Mouse (Mus musculus): ENCODE measurements around the gene Hist1h1b. TPM values are rescaled to one million over a fixed set of nuclear protein-coding genes. Genes with fewer than 3 reads are reported as not detected.
"Not testable (repeated sequence)": the region's sequence is repeated elsewhere in the genome, so short reads cannot be mapped to it uniquely, and the experiment has no call there.

The Hist1h1b gene
- polyA plus RNA-seq, 1 experiment from 2014 or later, result 20.4 TPM

DNA sequence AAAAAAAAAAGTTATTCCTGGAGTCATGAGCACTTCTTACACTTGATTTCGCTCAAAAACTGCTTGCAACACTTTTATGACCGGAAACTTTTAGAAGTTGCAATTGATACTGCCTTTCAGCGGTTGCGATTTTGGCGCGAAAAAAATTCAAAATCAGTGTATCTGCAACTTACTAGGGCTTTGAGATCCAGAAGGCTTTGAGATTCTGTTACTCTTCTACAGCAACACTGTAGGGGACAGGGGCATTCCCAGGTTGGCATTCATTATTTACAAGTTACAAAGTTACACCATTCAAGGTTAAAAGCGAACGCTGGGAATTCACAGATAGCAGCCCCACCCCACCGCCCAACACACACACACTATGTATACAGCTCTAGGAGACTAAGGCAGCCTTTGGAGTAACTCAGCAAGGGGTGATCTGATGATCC, 3.3 kb upstream of the Hist1h1b start:
- peaks cover 23% of the 10 kb centered on the region for H3K4me1 ChIP-seq (replicated peaks; ENCODE audit: control insufficient read depth, insufficient read depth, low read length)
- ATAC-seq (replicated peaks; ENCODE audit: low FRiP score), result no peak
- 4% methylated on average over 9 of the region's 9 CpGs for WGBS

GRCm38 (mm10) chr13:21783255-21783617, 2.8 kb upstream of the Hist1h1b start, which contains the start of gene Hist1h3i:
Hist1h3i (minus strand) TSS chr13:21783370.
- Histone ChIP-seq H3K9ac (ENCODE audit: low read depth, low read length) (peak within 1 kb of the TSS; percentile 79), H3K36me3 (ENCODE audit: control insufficient read depth, insufficient read depth, low read length) (no peaks in the 10 kb centered on the region), H3K4me2 (peak within 1 kb of the TSS; percentile 79), H3K9me3 (ENCODE audit: control insufficient read depth, low read length) (no peaks in the 10 kb centered on the region), H3K4me3 (ENCODE audit: low read depth, low read length) (peak within 1 kb of the TSS; percentile 44), H3K27me3 (replicated peaks; ENCODE audit: control insufficient read depth, insufficient read depth, low read length) (no peaks in the 10 kb centered on the region), H3K4me1 (replicated peaks; ENCODE audit: control insufficient read depth, insufficient read depth, low read length) (peaks cover 19% of the 10 kb centered on the region), H3K27ac (ENCODE audit: low read depth, low read length) (peak within 1 kb of the TSS; percentile 98)
- DNase-seq (ENCODE audit: low spot score) (peak; percentile 53), ATAC-seq (replicated peaks; ENCODE audit: low FRiP score) (peak; percentile 49)
- under 1% methylated on average over 13 of the region's 20 CpGs for WGBS

More for the DNA sequence above, 3.3 kb upstream of the Hist1h1b start:
- no peaks in the 10 kb centered on the region for H3K27me3 ChIP-seq (replicated peaks; ENCODE audit: control insufficient read depth, insufficient read depth, low read length)
- peak overlapping the region; percentile 98 for H3K27ac ChIP-seq (ENCODE audit: low read depth, low read length)
- DNase-seq (ENCODE audit: low spot score), result peak; percentile 74
- H3K4me2 ChIP-seq, result peak overlapping the region; percentile 62
- H3K4me3 ChIP-seq (ENCODE audit: low read depth, low read length), result peak overlapping the region; percentile 44
- H3K36me3 ChIP-seq (ENCODE audit: control insufficient read depth, insufficient read depth, low read length), result no peaks in the 10 kb centered on the region
- H3K9me3 ChIP-seq (ENCODE audit: control insufficient read depth, low read length), result no peaks in the 10 kb centered on the region
- H3K9ac ChIP-seq (ENCODE audit: low read depth, low read length), result peak overlapping the region; percentile 73

DNA sequence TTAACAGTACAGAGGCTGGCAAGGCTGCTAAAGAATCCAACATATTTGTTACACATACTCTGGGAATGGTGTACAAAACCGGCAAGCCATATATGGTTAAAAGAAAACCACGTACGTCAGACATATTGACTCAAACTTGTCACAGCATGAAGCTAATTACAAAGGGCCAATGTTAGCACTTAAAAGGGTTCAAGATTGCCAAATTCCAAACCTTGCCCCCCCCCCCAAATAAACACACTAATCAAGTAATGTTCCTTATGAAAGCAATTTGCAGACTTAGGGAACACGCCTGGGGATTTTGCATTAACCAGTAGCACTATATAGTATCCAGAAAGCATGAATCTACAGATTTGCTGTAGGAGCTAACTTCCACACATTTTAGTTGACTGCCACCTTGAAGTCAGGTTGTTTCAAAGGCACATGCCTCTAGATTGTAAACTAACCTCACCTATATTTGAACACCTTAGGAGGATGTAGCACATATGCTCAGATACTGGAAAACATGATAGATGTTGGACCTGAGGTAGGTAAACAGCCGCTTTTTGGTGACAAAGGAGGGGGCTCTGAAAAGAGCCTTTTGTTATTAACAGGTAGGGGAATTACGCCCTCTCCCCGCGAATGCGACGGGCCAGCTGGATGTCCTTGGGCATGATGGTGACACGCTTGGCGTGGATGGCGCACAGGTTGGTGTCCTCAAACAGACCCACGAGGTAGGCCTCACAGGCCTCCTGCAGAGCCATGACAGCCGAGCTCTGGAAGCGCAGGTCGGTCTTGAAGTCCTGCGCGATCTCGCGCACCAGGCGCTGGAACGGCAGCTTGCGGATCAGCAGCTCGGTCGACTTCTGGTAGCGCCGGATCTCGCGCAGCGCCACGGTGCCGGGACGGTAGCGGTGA, 2.2 kb upstream of the Hist1h1b start:
- not testable (repeated sequence) for H3K36me3 ChIP-seq (ENCODE audit: control insufficient read depth, insufficient read depth, low read length); H3K27me3 ChIP-seq (replicated peaks; ENCODE audit: control insufficient read depth, insufficient read depth, low read length); H3K9me3 ChIP-seq (ENCODE audit: control insufficient read depth, low read length)
- under 1% methylated on average over 14 of the region's 35 CpGs for WGBS
- DNase-seq (ENCODE audit: low spot score), result peak; percentile 58
- ATAC-seq (replicated peaks; ENCODE audit: low FRiP score), result peak; percentile 5; the same call in 1 of the 2 replicates
- Histone ChIP-seq H3K9ac (ENCODE audit: low read depth, low read length) (peak overlapping the region; percentile 79), H3K4me1 (replicated peaks; ENCODE audit: control insufficient read depth, insufficient read depth, low read length) (peaks cover 15% of the 10 kb centered on the region), H3K4me3 (ENCODE audit: low read depth, low read length) (peak overlapping the region; percentile 44), H3K4me2 (peak overlapping the region; percentile 79), H3K27ac (ENCODE audit: low read depth, low read length) (peak overlapping the region; percentile 98)

GRCm38 (mm10) chr13:21781639-21782038, 1.2 kb upstream of the Hist1h1b start:
- H3K4me1 ChIP-seq (replicated peaks; ENCODE audit: control insufficient read depth, insufficient read depth, low read length), result peaks cover 21% of the 10 kb centered on the region
- ATAC-seq (replicated peaks; ENCODE audit: low FRiP score) (no peak), DNase-seq (ENCODE audit: low spot score) (no peak)
- H3K27me3 ChIP-seq (replicated peaks; ENCODE audit: control insufficient read depth, insufficient read depth, low read length), result no peaks in the 10 kb centered on the region
- no peaks in the 10 kb centered on the region for H3K36me3 ChIP-seq (ENCODE audit: control insufficient read depth, insufficient read depth, low read length)
- no peaks in the 10 kb centered on the region for H3K9me3 ChIP-seq (ENCODE audit: control insufficient read depth, low read length)
- peak overlapping the region; percentile 52; the same call in 1 of the 2 replicates for H3K9ac ChIP-seq (ENCODE audit: low read depth, low read length)
- 75% methylated on average over 1 of the region's 1 CpGs for WGBS
- H3K27ac ChIP-seq (ENCODE audit: low read depth, low read length), result peak overlapping the region; percentile 100
- peak overlapping the region; percentile 12; the same call in 1 of the 2 replicates for H3K4me3 ChIP-seq (ENCODE audit: low read depth, low read length)
- peak overlapping the region; percentile 79 for H3K4me2 ChIP-seq

DNA sequence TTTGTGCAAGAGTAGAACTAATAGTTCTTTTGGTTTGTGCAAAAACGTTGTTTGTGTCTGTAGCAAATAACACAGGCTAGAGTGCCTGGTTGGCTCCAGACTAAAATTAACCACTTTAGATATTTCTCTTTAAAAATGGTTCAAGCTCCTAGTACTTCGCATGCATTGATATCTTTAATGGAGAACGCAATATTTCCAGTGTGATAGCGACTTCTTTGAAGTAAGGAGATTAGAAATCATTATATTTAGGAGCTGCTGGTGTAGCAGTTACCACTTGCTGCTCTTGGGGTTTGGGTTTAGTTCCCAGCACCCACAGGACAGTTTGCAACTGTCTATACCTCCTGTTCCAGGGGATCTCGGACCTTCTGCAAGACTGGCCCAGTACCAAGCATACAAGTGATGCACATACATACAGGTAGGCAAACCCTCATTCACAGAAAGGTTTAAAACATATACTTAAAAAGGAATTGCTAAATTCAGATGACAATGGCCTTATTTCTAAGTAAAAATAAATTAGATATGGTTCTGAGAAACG, 663 bp upstream of the Hist1h1b start:
- Histone ChIP-seq H3K4me2 (peak overlapping the region; percentile 94), H3K36me3 (ENCODE audit: control insufficient read depth, insufficient read depth, low read length) (no peaks in the 10 kb centered on the region), H3K27me3 (replicated peaks; ENCODE audit: control insufficient read depth, insufficient read depth, low read length) (no peaks in the 10 kb centered on the region), H3K9me3 (ENCODE audit: control insufficient read depth, low read length) (no peaks in the 10 kb centered on the region), H3K4me3 (ENCODE audit: low read depth, low read length) (peak overlapping the region; percentile 62), H3K27ac (ENCODE audit: low read depth, low read length) (peak overlapping the region; percentile 100), H3K4me1 (replicated peaks; ENCODE audit: control insufficient read depth, insufficient read depth, low read length) (peaks cover 24% of the 10 kb centered on the region), H3K9ac (ENCODE audit: low read depth, low read length) (peak overlapping the region; percentile 65)
- no peak for DNase-seq (ENCODE audit: low spot score)
- 41% methylated on average over 6 of the region's 6 CpGs for WGBS
- ATAC-seq (replicated peaks; ENCODE audit: low FRiP score), result no peak

GRCm38 (mm10) chr13:21778814-21779766, 1.3 kb downstream of the Hist1h1b start:
- WGBS, result 5% methylated on average over 33 of the region's 33 CpGs
- peaks cover 15% of the 10 kb centered on the region for H3K4me1 ChIP-seq (replicated peaks; ENCODE audit: control insufficient read depth, insufficient read depth, low read length)
- DNase-seq (ENCODE audit: low spot score) (peak; percentile 77), ATAC-seq (replicated peaks; ENCODE audit: low FRiP score) (peak; percentile 71)
- H3K27ac ChIP-seq (ENCODE audit: low read depth, low read length), result peak overlapping the region; percentile 100
- peak overlapping the region; percentile 62 for H3K4me3 ChIP-seq (ENCODE audit: low read depth, low read length)
- no peaks in the 10 kb centered on the region for H3K9me3 ChIP-seq (ENCODE audit: control insufficient read depth, low read length)
- no peaks in the 10 kb centered on the region for H3K36me3 ChIP-seq (ENCODE audit: control insufficient read depth, insufficient read depth, low read length)
- H3K4me2 ChIP-seq, result peak overlapping the region; percentile 94
- peak overlapping the region; percentile 98 for H3K9ac ChIP-seq (ENCODE audit: low read depth, low read length)
- H3K27me3 ChIP-seq (replicated peaks; ENCODE audit: control insufficient read depth, insufficient read depth, low read length), result no peaks in the 10 kb centered on the region

DNA sequence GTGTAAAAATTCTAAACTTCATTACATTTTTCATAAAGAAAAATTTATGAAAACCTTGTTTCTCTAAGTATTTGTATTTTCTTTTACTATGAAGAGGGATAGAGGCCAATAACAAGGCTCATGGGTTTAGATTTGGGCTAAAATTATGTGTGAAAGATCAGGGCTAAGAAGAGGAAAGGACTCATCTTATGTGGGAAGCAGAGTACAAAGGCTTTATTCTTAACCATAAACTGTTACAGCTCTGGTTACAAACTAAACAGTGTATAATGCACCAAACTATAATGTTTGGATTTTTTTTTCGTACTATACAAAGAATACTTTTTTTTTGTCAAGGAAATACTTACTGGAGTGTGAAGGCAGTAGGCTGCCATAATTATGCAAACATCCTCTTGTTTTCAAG, 24.7 kb downstream of the Hist1h1b start:
- 91% methylated on average over 1 of the region's 1 CpGs for WGBS
- no peak overlapping the region; the same call in 1 of the 2 replicates for H3K4me3 ChIP-seq (ENCODE audit: low read depth, low read length)
- no peak for DNase-seq (ENCODE audit: low spot score)
- no peak for ATAC-seq (replicated peaks; ENCODE audit: low FRiP score)
- peaks cover 8% of the 10 kb centered on the region for H3K4me1 ChIP-seq (replicated peaks; ENCODE audit: control insufficient read depth, insufficient read depth, low read length)
- H3K9me3 ChIP-seq (ENCODE audit: control insufficient read depth, low read length), result no peaks in the 10 kb centered on the region
- H3K9ac ChIP-seq (ENCODE audit: low read depth, low read length), result no peak overlapping the region
- H3K4me2 ChIP-seq, result peak overlapping the region; percentile 59
- no peaks in the 10 kb centered on the region for H3K27me3 ChIP-seq (replicated peaks; ENCODE audit: control insufficient read depth, insufficient read depth, low read length)
- H3K27ac ChIP-seq (ENCODE audit: low read depth, low read length), result peak overlapping the region; percentile 74
- no peaks in the 10 kb centered on the region for H3K36me3 ChIP-seq (ENCODE audit: control insufficient read depth, insufficient read depth, low read length)

Data from liver, embryonic 11.5 days (tissue).